Mouse (Mus musculus) heart, adult 2 months (tissue): ENCODE measurements at regions not wholly inside any gene's neighbourhood (a gene's known extent, or its start where the extent isn't known, plus 50 kb on each side); places are given as distances from the start of the nearest gene placed in this dataset.

Experiments used
- EP300 ChIP-seq: fragments of 200-500 bp; IDR thresholded peaks from 2 replicates; pipeline ENCODE4 v1.6.1; 2011; ENCODE audit warnings: low read depth, low read length, control low read depth; ENCODE audit not compliant: insufficient read depth
- POLR2A ChIP-seq: fragments of 200-500 bp; IDR thresholded peaks from 2 replicates; pipeline ENCODE4 v1.6.1; 2011; ENCODE audit warnings: mild to moderate bottlenecking, low read depth, low read length, control low read depth; ENCODE audit not compliant: insufficient read depth

DNA sequence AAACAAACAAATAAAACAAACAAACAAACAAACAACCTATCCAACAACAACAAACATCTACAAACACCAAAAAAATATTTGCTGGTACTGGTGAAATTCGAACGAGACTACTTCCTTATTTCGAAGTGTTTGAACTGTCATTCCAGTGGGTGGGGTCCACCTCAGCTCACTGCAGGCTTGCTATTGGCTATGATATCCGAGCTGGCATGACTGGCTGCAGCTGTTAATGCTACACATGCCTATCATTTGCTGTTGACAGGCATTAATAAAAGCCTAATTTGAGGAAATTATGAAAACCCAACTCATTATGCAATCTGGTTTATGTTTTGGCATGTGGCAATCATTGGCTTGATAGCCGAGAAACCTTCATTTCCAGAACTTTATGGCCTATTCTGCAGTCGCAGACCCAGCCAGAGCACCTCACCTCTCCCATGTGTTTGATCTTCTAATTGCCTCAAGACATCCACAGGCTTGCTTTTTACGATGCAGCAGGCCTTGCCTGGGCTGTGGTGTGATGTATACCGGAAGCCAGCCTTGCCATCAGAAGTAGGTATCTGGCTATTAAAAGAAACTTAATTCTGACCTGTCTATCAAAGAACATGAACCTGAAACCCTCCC, 283.3 kb upstream of the Nr2f2 start:
- no peak for TF ChIP-seq EP300
- no peak for TF ChIP-seq POLR2A
